Mouse (Mus musculus): Measurements from ENCODE around the gene Kif2b.

The Kif2b gene

GRCm38 (mm10) chr11:91577317-91577716, at the start of gene Kif2b:
Gene Kif2b (minus strand): TSS chr11:91577558.
- no peak for DNase-seq (ENCODE audit: low read depth, low spot score)

- no peak for DNase-seq (ENCODE audit: low read depth, low spot score)
Measured at GRCm38 (mm10) chr11:91593088-91593487, 15.7 kb upstream of the Kif2b start.

- DNase-seq (ENCODE audit: low read depth, low spot score) = no peak
Measured at GRCm38 (mm10) chr11:91576856-91577255, 502 bp downstream of the Kif2b start.

GRCm38 (mm10) chr11:91575406-91575805, 2.0 kb downstream of the Kif2b start:
- no peak for DNase-seq (ENCODE audit: low read depth, low spot score)

GRCm38 (mm10) chr11:91574477-91574876, 2.9 kb downstream of the Kif2b start:
- DNase-seq (ENCODE audit: low read depth, low spot score) = no peak

GRCm38 (mm10) chr11:91530737-91531136, 46.6 kb downstream of the Kif2b start:
- no peak for DNase-seq (ENCODE audit: low read depth, low spot score)
